15 mouse cellular contexts compared by ENCODE assay signal in genomic region chr9:85893681-85894080, GRCm38 (mm10). TPM values are rescaled to one million over a fixed set of nuclear protein-coding genes. Genes with fewer than 3 reads are reported as not detected.
DNase-seq lines count a peak whose midpoint lies in the region.
"Had no signal": no experiment of that assay in that cellular context is flagged by ENCODE, and none has a peak within 500 bp of the region (broad histone marks: within the 10 kb centered on the region; RNA-seq: fewer than 3 reads in every experiment).

No protein-coding gene starts in this region.

- peak; percentile 4 to 9 for DNase-seq in left cerebral cortex, postnatal 14 days (ENCODE audit: low spot score in 2 of 2)
- no peak for DNase-seq in left cerebral cortex, postnatal 10 days (ENCODE audit: extremely low spot score in 1 of 2, low spot score in 2 of 2)
- peak; percentile 4 for DNase-seq in urinary bladder, postnatal 14 days (ENCODE audit: low spot score)
- DNase-seq in urinary bladder, postnatal 10 days (ENCODE audit: low spot score), result no peak
- DNase-seq in layer of hippocampus, adult 9-10 months (ENCODE audit: low spot score), result peak; percentile 6
- DNase-seq in kidney, postnatal 4 days, result no peak
- DNase-seq in cerebellum, postnatal 25 days, result no peak
- DNase-seq: cerebellum, adult 8-10 months; heart, adult 2 months; kidney, adult 18-20 months; kidney, postnatal 36 days; left cerebral cortex, postnatal 4 days; liver, embryonic 13.5 days; retina, postnatal 1 day had no signal

- intact Hi-C loops in left cerebral cortex, postnatal 14 days (cut with DNase I), result no loop called here
- intact Hi-C loops in left cerebral cortex, postnatal 10 days (cut with DNase I), result no loop called here

RNA-seq across cellular contexts. Expression of gene Tpbg, which starts 51.5 kb away (rescaled TPM):
- total RNA-seq in left cerebral cortex, postnatal 14 days (2021), result 10 to 100 TPM; 28.0 to 37.1 TPM
- 10 to 100 TPM; 25.9 to 38.1 TPM for total RNA-seq in left cerebral cortex, postnatal 10 days (2021)
- total RNA-seq: CH12.LX had no signal

Comparison
In these comparisons a context has a peak if more than half of its experiments do, and no peak if none do; other contexts are left out.
1. DNase-seq: peak in left cerebral cortex, postnatal 14 days (2 of 2), urinary bladder, postnatal 14 days (single experiment) and layer of hippocampus, adult 9-10 months (single experiment); none in left cerebral cortex, postnatal 10 days (0 of 2), urinary bladder, postnatal 10 days (single experiment), kidney, postnatal 4 days (0 of 2) and cerebellum, postnatal 25 days (0 of 2).